Mouse (Mus musculus): ENCODE measurements at regions not wholly inside any gene's neighbourhood (a gene's known extent, or its start where the extent isn't known, plus 50 kb on each side); places are given as distances from the start of the nearest gene placed in this dataset.

DNA sequence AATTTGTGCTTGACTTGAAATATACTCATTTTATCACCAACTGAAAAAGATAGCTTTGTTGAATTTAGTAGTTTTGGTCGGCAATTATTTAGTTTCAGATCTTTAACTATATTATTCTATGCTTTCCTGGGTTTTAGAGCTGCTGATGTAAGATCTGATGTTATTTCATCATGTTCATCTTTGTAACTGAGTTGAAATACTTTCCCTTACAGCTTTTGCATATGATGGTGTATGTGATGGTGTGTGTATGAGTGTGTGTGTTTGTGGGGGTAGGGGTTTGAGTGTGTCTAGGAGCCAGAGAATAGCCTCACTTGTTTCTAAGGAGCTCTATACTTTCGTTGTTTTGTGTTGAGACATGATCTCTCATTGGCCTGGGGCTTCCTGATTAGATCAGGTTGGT lies 819.6 kb upstream of the Lrrc6 start:
- intact Hi-C loops (cut with DNase I) = no loop called here

DNA sequence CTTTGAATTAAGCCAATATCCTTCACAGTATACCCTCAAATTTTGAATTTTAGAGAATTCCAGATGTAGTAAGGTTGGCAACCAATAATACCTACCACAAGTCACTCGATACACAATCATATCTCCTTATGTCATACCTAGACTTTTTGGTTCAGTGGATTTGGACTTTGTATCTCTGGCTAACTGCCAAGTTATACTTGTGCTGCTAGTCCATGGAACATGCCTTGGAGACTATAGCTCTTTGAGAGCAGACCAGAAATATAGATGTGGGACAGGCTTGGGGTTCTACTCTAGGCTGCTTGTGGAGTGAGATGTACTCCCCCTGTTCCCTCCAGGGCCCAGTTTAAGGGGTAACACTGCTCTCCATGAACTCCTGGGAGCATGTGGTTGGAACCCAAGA lies 814.5 kb upstream of the Lrrc6 start:
- intact Hi-C loops (cut with DNase I) = no loop called here

More for the DNA sequence above, 819.6 kb upstream of the Lrrc6 start:
- DNase-seq = no peak

DNA sequence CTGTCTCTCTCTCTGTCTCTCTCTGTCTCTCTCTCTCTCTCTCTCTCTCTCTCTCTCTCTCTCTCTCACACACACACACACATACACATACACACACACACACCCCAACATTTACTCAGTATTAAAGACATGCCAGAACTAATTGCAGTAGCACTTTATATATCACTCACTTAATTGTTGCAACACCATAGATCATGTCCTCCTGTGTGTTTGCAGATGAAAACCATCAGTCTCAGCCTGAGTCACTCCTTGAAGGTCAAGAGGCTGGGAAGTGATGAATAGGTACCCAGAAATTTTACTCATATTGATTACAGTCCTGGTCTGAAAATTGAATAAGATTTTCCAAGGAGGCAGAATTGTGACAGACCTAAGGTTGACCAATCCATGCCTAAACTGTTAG lies 812.9 kb upstream of the Lrrc6 start:
- DNase-seq = no peak
- intact Hi-C loops (cut with DNase I) = no loop called here

More for the DNA sequence above, 814.5 kb upstream of the Lrrc6 start:
- no peak for DNase-seq

DNA sequence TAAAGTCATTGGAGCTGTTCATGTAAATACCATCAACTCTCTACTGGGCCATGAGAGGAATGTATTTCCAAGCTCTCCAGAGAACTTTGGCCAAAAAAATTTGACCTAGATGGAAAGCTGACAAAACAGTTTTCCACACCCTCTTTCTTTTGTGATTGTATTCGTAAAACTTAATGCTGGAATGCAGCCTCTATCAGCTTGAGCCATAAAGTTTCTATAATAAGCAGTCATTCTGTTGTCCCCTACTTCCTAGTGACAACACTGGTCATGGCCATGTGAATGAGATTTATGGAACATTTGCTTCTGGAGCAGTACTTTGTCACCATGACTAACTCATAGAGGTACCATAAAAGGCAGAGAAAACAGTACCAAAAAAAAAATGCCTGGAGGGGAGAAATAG lies 805.0 kb upstream of the Lrrc6 start:
- intact Hi-C loops (cut with DNase I) = no loop called here
- DNase-seq = no peak

DNA sequence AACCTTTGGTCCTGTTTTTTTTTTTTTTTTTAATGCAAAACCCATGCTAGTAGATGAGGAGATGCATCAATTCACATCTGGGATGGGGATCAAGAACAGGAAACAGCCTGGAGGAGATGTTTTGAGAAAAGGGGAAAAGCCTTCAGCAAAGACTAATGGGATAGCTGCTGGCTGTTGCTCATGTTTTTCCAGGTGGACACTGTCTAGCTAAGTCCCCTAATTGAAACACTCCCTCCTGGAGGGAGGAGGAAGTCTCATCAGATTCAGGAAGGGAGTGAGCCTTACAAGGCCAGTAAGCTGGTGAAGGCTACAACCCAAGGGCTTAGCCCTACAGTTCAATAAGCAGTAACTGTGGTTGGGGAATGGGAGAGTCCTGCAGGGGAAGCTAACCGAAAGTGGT lies 803.1 kb upstream of the Lrrc6 start:
- no peak for DNase-seq
- intact Hi-C loops (cut with DNase I) = no loop called here

DNA sequence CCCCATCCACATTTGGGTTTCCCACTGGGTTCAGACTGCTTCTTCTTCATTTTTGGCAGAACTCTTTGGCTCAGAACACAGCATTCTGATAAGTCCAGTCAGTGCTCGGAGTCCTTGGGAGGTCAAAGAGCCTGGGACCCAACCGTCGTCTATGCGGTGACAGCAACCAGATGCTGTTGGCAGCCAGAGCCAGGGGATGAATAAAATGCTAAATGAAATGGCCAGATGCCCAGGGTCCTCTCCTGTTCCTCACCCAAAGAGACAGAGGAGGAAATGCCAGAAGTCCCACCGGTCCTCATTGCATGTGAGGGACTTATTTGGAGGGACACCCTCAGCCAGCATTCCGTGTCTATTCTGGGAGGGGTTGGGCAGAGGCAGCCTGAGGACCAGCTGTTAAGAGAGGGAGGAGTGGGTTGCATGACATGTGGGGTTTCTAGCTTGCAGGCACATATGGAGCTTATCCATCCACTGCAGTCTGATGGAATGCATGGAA lies 801.2 kb upstream of the Lrrc6 start:
- intact Hi-C loops (cut with DNase I) = no loop called here
- peak; percentile 57 for DNase-seq

DNA sequence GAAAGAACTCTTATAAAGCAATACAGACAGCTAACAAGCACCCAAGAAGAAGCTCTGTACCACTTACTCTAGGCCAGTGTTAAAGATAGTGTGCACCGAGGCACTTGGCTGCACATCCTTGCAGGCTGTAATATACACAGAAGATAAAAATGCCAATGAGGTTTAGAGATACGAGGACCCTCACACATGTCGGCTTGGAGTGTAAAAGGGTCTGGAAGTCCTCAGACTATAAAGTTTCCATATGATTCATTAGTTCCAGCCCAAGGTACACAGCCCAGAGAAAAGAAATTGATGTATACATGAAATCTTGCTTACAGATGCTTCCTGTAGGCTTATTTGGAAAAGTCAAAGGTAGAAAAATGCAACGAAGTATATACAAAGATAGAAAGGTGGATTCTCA lies 800.3 kb upstream of the Lrrc6 start:
- no peak for DNase-seq
- intact Hi-C loops (cut with DNase I) = no loop called here

DNA sequence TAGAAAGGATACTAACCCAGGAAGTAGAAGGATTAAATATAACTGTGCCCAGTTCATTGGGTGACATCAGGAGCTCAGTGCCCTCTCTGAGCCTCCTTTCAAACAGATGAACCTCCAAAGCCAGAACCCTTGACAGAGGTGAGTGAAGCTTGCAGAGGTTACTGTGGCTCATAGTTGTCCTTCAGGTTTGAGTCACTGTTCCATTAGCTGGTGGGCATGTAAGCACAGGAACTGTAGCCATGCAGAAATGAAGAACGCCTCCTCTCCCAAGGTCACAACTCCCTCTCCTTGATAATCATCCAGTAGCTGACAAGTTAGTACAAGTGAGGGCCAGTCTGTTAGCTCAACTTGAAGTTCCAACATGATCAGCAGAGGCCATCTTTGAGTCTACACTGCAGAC lies 794.1 kb upstream of the Lrrc6 start:
- DNase-seq = no peak
- intact Hi-C loops (cut with DNase I) = no loop called here

DNA sequence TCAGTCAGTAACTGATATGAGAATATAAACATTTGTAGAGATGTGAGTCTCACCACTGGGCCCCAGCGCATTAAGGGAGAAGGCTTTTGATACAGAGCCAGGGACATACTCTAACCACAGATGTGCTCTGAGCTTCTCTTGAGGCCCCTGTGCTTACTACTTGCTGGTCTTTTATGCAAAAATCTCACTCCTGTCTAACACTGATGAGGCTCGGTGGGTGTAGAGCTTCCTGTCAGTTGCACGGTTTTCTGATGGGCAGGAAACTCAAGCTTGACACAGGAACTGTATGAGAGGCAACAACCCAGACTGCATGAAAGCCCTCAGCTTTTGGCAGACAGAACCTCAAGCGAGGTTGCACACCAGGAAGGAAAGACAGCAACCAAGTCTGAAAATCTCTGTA lies 789.0 kb upstream of the Lrrc6 start:
- DNase-seq = no peak
- intact Hi-C loops (cut with DNase I) = no loop called here

DNA sequence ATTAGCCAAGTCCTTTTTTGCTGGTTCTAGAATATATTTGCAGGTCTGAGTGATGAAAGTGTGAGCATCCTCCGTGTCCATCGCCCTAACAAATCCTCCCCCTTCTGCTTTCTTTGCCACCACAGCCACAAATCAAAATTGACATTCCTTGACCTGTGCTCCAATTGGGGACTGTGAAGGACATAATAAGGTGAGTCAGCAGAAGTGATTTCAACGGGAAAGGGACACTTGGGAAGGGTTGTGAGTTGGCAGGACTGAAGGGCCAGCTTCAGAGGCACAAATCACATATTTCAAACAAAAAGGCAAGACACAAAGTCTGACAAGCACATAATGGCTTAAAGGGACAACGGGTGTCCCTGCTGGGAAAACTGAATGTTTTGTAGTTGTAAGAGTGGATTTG lies 784.2 kb upstream of the Lrrc6 start:
- no peak for DNase-seq
- intact Hi-C loops (cut with DNase I) = no loop called here

DNA sequence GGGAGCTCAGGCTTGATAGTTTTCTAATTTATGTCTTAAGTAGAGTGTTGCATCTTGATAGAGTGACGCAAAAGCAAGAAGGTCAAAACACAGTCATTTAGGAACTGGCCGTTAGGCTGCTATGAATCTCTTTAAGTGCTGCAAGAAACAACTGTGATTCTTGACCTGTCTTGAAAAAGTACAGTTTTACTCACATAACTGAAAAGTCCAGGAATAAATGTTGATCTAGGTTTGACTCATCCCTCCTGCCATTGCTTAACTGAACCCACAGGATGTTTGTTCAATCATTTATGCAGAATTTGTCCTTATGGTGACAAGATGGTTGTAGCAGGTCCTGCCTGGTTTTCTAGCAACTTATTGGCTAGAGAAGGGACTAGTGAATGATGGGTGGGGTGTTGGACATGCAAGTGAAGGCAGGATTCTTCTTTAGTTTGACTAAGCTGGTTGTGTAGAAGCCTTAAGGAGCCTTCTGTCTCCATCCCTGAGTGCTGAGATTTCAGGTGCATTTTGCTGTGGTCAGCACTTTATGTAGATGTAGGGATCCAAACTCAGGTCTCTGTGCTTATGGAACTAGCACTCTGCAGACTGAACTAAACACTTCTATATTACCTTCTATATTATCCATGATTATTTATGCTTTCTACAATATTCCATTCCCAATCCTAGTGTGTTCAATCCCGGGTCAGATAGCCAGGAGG lies 782.7 kb upstream of the Lrrc6 start:
- intact Hi-C loops (cut with DNase I) = no loop called here
- no peak for DNase-seq

DNA sequence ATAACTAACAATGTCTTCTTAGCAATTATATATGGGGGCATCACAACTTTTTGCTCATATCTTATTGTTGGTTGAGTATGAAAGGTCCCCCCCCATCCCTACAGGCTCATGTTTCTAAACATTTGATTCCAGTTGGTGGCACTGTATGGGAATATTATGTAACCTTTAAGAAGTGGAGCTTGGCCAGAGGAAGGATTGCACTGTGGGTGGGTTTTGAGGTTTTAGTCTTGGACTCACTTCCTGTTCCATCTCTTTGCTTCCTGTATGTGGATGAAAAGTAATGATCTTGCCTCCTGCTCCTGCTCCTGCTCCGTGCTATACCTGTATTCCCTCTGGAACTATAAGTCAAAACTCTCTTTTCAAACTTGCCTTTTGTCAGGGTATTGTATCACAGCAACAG lies 778.2 kb upstream of the Lrrc6 start:
- no peak for DNase-seq
- intact Hi-C loops (cut with DNase I) = no loop called here

DNA sequence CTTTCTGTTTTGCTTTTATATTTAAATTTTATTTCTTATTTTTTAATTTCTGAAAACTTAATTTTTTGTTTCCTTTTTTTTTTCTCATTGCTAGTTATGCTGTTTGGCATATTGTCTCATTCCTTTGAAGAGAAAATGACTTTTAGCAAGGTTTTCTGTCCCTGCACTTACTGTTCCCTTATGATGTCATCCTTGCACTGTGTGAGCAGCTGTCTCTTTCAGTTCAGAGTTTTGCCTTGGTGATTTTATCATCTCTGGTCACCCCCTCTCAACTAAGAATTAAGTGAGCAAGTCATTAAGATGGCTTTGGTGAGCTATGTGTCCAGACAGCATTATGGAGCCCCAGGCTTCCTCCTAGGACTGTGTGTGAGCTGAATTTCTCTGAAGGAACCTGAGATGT lies 774.3 kb upstream of the Lrrc6 start:
- no peak for DNase-seq
- intact Hi-C loops (cut with DNase I) = no loop called here

DNA sequence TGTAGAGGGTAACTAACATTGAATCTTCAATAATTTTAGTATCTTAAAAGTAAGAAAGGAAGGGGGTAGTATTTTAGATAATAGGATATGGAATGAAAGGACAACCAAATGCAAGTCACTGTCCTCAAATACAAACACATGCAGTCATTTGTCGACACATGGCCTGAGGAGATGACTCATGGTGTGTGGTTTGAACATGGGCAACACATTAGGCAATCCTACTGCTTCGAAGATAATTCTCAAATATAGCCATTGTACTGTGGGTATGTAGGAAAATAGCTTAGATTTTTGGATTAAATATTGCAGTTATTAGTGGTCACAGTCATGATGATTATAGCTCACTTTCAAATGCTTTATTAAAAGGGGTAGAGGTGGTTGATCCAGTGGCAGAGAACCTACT lies 771.7 kb upstream of the Lrrc6 start:
- intact Hi-C loops (cut with DNase I) = no loop called here
- DNase-seq = no peak

DNA sequence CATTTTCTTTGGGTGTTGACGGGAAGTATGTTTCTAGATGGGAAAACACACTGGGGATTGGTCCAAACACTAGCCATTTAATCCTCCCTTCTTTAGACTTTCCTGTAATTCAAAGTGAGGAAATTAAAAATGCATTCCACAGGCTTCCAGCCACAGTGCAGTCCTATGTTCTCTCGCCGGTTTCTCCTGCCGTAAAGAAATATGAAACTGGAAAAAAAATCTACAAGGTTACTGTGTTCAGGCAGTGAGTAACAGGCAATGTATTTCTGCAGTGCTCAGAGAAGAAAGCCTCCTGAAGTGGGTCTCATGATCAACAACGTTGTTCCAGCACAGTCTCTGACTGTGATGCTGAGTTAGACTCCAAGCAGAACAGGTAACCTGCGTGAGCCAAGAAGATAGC lies 763.0 kb upstream of the Lrrc6 start:
- intact Hi-C loops (cut with DNase I) = no loop called here
- no peak for DNase-seq

DNA sequence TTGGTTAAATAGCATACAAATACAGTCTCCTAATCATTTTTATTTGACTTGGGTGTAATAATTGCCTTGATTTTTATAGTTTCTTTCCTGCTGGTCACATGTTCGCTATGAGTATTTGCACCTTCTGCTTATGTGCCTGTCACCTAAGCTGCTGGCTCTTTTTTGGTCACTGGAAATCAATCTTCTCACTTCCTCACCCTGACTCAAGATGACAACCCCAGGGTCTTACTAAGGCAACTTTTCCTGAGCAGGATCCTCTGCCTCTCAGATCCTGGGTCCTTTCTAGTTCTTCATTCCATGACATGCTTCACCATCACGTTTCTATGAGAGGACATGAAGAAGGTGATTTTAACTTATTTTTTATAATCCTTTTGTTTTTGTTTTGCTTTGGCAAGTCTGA lies 762.6 kb upstream of the Lrrc6 start:
- no peak for DNase-seq
- intact Hi-C loops (cut with DNase I) = no loop called here

DNA sequence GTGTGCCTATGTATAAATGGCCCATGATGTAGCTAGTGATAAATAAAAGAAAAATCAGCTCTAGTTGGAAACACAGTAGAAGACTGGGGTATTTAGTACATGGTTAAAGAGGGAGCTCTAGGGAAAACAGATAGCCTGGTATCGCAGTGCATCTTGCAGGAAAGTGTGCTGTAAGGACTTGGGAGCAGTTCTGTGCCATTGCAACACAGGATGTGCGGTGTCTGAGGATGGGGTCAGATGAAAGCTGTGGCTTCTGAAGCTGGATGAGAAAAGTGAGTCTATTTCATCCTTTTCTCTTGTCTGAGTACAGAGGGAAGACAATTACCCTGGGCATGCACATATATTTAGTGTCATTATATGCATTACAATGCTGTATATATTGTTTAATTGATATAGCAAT lies 761.6 kb upstream of the Lrrc6 start:
- no peak for DNase-seq
- intact Hi-C loops (cut with DNase I) = no loop called here

DNA sequence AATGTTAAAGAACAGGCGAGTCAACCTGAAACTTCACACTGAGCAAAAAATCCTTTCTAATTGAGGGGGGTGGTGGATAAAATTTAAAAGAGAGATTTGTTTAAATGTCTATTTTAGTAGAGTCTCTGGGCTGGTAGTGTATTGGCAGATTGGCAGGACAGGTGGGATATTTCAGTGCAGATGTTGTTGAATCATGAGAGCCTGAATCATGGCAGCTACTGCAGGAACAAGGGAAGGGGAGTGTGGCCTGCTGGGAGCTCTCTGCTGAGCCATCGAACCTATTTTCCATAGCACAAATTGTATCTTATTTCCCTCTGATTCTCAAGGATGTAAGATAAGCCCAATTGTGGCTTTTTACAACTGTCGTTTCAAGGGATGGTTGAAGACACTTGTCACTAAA lies 760.0 kb upstream of the Lrrc6 start:
- no peak for DNase-seq
- intact Hi-C loops (cut with DNase I) = no loop called here

DNA sequence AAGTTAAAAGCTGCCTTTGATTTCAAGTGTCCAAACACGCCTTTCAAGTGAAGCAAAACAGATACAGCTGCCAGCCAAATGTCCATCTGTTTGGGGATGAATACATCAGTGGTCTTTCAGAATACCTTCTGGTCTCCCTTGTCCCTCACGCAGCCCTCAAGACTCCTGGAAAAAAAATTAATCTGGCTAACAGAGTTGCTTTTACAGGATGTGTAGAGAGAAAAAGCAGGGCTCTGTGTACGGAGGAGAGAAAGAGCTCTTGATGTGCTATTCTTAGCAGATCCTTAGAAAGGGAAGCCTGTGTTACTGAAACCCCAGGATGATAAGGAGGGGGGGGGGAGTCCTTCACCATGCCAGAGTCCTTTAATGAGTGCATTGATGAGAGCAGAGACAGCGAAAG lies 748.4 kb upstream of the Lrrc6 start:
- intact Hi-C loops (cut with DNase I) = no loop called here
- no peak for DNase-seq

DNA sequence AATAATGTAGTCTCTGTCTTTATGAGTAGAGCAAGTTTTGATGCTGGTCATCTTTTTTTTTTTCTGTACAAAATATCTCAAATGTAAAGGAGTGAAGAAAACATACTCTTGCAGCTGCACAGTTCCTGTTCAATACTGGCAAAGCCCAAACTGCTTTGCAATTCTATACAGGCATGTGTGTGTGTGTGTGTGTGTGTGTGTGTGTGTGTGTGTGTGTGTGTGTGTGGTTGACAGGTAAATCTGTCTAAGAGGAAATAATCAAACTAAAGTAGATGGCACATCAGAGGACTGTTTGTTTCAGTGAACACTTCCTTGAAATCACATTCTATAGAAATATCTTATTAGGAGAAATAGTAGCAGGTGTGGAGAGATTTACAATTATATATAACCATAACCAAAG lies 747.8 kb upstream of the Lrrc6 start:
- intact Hi-C loops (cut with DNase I) = no loop called here
- DNase-seq = no peak

DNA sequence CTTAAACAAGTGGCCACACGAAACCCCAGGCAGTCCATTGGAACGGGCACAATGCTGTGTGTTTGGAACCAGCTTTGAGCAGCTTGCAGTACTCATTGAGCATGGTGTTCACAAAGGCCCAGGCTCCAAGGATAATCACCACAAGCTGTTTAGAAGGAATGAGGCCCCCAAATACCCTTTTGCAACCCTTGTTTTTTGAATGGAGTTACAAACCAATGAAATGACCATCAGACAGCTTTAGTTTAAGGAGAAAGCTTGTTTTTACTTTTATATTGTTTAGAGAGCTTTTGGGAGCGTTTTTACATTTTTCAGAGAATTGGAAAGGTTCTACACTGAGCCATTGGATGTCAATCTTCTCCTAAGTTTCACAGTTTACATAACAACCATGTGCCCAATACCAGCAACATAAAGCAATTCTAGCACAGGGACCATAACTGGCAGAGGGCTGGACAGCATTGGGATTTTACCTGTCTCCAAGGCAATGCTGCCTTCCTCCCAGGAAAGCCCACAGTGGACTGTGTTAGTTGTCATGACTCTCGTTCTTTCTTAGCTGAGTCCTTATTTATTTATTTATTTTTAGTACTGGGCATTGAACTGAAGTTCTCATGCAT lies 745.1 kb upstream of the Lrrc6 start:
- intact Hi-C loops (cut with DNase I) = no loop called here
- DNase-seq = no peak

DNA sequence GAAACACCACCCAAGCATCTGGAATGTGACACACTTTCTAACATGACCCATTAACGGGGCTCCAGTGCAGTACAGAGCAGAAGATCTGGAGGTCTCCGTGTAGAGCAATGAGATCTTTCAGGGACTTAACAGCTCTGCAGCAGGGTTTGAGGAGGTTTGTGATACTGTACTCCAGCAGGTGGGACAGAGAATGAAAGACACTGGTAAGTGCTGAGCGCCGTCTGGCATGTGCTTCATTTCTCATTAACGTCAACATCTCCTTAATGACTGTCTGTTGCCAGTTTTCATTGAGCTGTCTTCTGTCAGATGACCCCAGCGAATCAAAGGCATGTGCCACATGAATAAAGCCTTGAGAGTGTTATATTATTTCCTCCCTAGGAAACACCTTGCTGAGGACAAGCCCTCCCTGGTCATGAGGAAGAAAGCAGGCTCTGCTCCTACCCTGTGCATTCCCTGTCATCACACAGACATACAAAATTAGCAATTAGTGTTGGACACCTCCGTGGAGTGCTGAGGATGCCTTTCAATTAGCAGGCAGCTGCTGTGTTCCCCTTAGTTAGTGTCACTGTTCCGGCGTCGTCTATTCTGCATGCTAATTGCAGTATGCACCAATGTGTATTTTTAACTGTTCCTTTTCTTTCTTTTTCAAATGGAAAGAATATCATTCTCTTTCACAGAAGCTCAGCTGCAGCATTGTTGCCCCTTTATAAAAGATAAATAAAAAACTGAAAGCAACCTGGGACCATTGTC lies 744.4 kb upstream of the Lrrc6 start:
- intact Hi-C loops (cut with DNase I) = no loop called here
- no peak for DNase-seq
